Mouse (Mus musculus) liver, embryonic 13.5 days (tissue): ENCODE measurements around the gene Pdhx. TPM values are rescaled to one million over a fixed set of nuclear protein-coding genes. Genes with fewer than 3 reads are reported as not detected.

Source experiments
- ATAC-seq: fragments of 200-750 bp; cut with Nextera tagmentation; 2 replicates; pipeline ENCODE4 v1.8.0; 2017; ENCODE audit warnings: low read depth, mild to moderate bottlenecking, moderate number of reproducible peaks, moderate library complexity
- DNase-seq: peaks from one replicate; pipeline ENCODE4 v3.0.0; 2022
- H3K27ac ChIP-seq: fragments of 300-500 bp; sonication (generic); 2 replicates; pipeline ENCODE4 v1.5.1; 2015; ENCODE audit warnings: moderate library complexity, mild to moderate bottlenecking, inconsistent platforms
- H3K27me3 ChIP-seq: fragments of 300-500 bp; sonication (generic); 2 replicates; pipeline ENCODE4 v1.6.1; 2015; ENCODE audit warnings: mild to moderate bottlenecking, inconsistent platforms
- H3K36me3 ChIP-seq: fragments of 300-500 bp; sonication (generic); 2 replicates; pipeline ENCODE4 v1.6.1; 2015; ENCODE audit warnings: mild to moderate bottlenecking, inconsistent platforms
- H3K4me1 ChIP-seq: fragments of 300-500 bp; sonication (generic); replicated peaks from 2 replicates; pipeline ENCODE4 v1.6.1; 2015; ENCODE audit warnings: inconsistent platforms
- H3K4me2 ChIP-seq: fragments of 300-500 bp; sonication (generic); 2 replicates; pipeline ENCODE4 v1.6.1; 2015; ENCODE audit warnings: inconsistent platforms, mild to moderate bottlenecking, moderate library complexity
- H3K4me3 ChIP-seq: fragments of 300-500 bp; sonication (generic); replicated peaks from 2 replicates; pipeline ENCODE4 v1.5.1; 2015; ENCODE audit warnings: mild to moderate bottlenecking, inconsistent platforms
- H3K9ac ChIP-seq: fragments of 300-500 bp; sonication (generic); 2 replicates; pipeline ENCODE4 v1.6.1; 2015; ENCODE audit warnings: mild to moderate bottlenecking, inconsistent platforms
- H3K9me3 ChIP-seq: fragments of 300-500 bp; sonication (generic); replicated peaks from 2 replicates; pipeline ENCODE4 v1.6.1; 2016; ENCODE audit warnings: inconsistent platforms
- WGBS: fragments of 180-500 bp; shearing (Covaris S2); methylation state at CpG from one replicate; pipeline ENCODE4 v1.1.7; 2015; ENCODE audit not compliant: insufficient replicate concordance; 5-methylcytosine and 5-hydroxymethylcytosine counted together
- polyA plus RNA-seq: library from polyadenylated mRNA; unstranded; fragments of >200 nt; fragmentation: Nextera tagmentation; extraction: Ambion mirVana; gene quantifications from 2 replicates; pipeline ENCODE4 v1.2.1, GENCODE M21; 2015

Gene Pdhx
- polyA plus RNA-seq, 1 experiment from 2014 or later: 25.7 TPM

GRCm38 (mm10) chr2:102986964-102987707 lies 86.2 kb downstream of the Pdhx start:
- no peaks in the 10 kb centered on the region for H3K36me3 ChIP-seq
- H3K27ac ChIP-seq: no peak overlapping the region
- H3K9me3 ChIP-seq: no peaks in the 10 kb centered on the region
- H3K4me3 ChIP-seq: no peak overlapping the region
- ATAC-seq: no peak
- 0 out of 2 replicates have a peak, but pooled peaks cover 5% of the 10 kb centered on the region for H3K4me1 ChIP-seq
- no peak overlapping the region for H3K4me2 ChIP-seq
- 29% methylated on average over 6 of the region's 6 CpGs for WGBS
- DNase-seq: no peak
- no peak overlapping the region for H3K9ac ChIP-seq
- no peaks in the 10 kb centered on the region for H3K27me3 ChIP-seq

GRCm38 (mm10) chr2:102986424-102986823 lies 86.9 kb downstream of the Pdhx start:
- no peak overlapping the region for H3K9ac ChIP-seq
- no peak for DNase-seq
- H3K4me3 ChIP-seq: no peak overlapping the region
- H3K4me2 ChIP-seq: no peak overlapping the region
- H3K4me1 ChIP-seq: 0 out of 2 replicates have a peak, but pooled peaks cover 5% of the 10 kb centered on the region
- H3K27ac ChIP-seq: no peak overlapping the region
- no peaks in the 10 kb centered on the region for H3K9me3 ChIP-seq
- no peaks in the 10 kb centered on the region for H3K36me3 ChIP-seq
- ATAC-seq: no peak
- H3K27me3 ChIP-seq: no peaks in the 10 kb centered on the region
- 9% methylated on average over 3 of the region's 3 CpGs for WGBS

- 46% methylated on average over 2 of the region's 2 CpGs for WGBS
- Histone ChIP-seq H3K9ac (no peak overlapping the region), H3K27ac (no peak overlapping the region), H3K9me3 (no peaks in the 10 kb centered on the region), H3K36me3 (no peaks in the 10 kb centered on the region), H3K27me3 (no peaks in the 10 kb centered on the region), H3K4me2 (no peak overlapping the region), H3K4me1 (0 out of 2 replicates have a peak, but pooled peaks cover 5% of the 10 kb centered on the region), H3K4me3 (no peak overlapping the region)
- no peak for DNase-seq
- no peak for ATAC-seq
These were observed 90.5 kb downstream of the Pdhx start for GRCm38 (mm10) chr2:102982822-102983221.

GRCm38 (mm10) chr2:102981446-102982314 lies 91.6 kb downstream of the Pdhx start:
- Histone ChIP-seq H3K9ac (no peak overlapping the region), H3K4me1 (0 out of 2 replicates have a peak, but pooled peaks cover 3% of the 10 kb centered on the region), H3K27me3 (no peaks in the 10 kb centered on the region), H3K4me2 (no peak overlapping the region), H3K4me3 (no peak overlapping the region), H3K9me3 (no peaks in the 10 kb centered on the region), H3K36me3 (no peaks in the 10 kb centered on the region), H3K27ac (no peak overlapping the region)
- DNase-seq: no peak
- WGBS: 52% methylated on average over 8 of the region's 8 CpGs
- no peak for ATAC-seq

- Histone ChIP-seq H3K4me2 (no peak overlapping the region), H3K27me3 (no peaks in the 10 kb centered on the region), H3K4me3 (no peak overlapping the region), H3K27ac (no peak overlapping the region), H3K9ac (no peak overlapping the region), H3K9me3 (no peaks in the 10 kb centered on the region), H3K36me3 (no peaks in the 10 kb centered on the region), H3K4me1 (no peaks in the 10 kb centered on the region)
- WGBS: 35% methylated on average over 2 of the region's 2 CpGs
- ATAC-seq (no peak), DNase-seq (no peak)
These were observed 92.4 kb downstream of the Pdhx start for GRCm38 (mm10) chr2:102980870-102981269.

- H3K9me3 ChIP-seq: no peaks in the 10 kb centered on the region
- WGBS: 48% methylated on average over 2 of the region's 2 CpGs
These were observed 93.8 kb downstream of the Pdhx start for GRCm38 (mm10) chr2:102979519-102979918.

GRCm38 (mm10) chr2:102979112-102979511 lies 94.2 kb downstream of the Pdhx start:
- H3K27ac ChIP-seq: no peak overlapping the region
- DNase-seq (no peak), ATAC-seq (no peak)
- no peaks in the 10 kb centered on the region for H3K36me3 ChIP-seq
- no peaks in the 10 kb centered on the region for H3K9me3 ChIP-seq
- no peak overlapping the region for H3K9ac ChIP-seq
- no peak overlapping the region for H3K4me3 ChIP-seq
- no peaks in the 10 kb centered on the region for H3K4me1 ChIP-seq
- no peak overlapping the region for H3K4me2 ChIP-seq
- no peaks in the 10 kb centered on the region for H3K27me3 ChIP-seq

More at GRCm38 (mm10) chr2:102979519-102979918, 93.8 kb downstream of the Pdhx start:
- Histone ChIP-seq H3K9ac (no peak overlapping the region), H3K27me3 (no peaks in the 10 kb centered on the region), H3K4me1 (no peaks in the 10 kb centered on the region), H3K4me2 (no peak overlapping the region), H3K4me3 (no peak overlapping the region), H3K27ac (no peak overlapping the region), H3K36me3 (no peaks in the 10 kb centered on the region)
- DNase-seq: no peak
- ATAC-seq: no peak

GRCm38 (mm10) chr2:102975358-102975945 lies 97.9 kb downstream of the Pdhx start:
- no peak for ATAC-seq
- 0 out of 2 replicates have a peak, but pooled peaks cover 3% of the 10 kb centered on the region for H3K4me1 ChIP-seq
- no peak for DNase-seq
- no peak overlapping the region for H3K27ac ChIP-seq
- H3K9me3 ChIP-seq: no peaks in the 10 kb centered on the region
- no peaks in the 10 kb centered on the region for H3K36me3 ChIP-seq
- WGBS: 26% methylated on average over 5 of the region's 5 CpGs
- no peak overlapping the region for H3K4me2 ChIP-seq
- H3K27me3 ChIP-seq: no peaks in the 10 kb centered on the region
- no peak overlapping the region for H3K9ac ChIP-seq
- H3K4me3 ChIP-seq: no peak overlapping the region

GRCm38 (mm10) chr2:102973115-102973514 lies 100.2 kb downstream of the Pdhx start:
- Histone ChIP-seq H3K4me1 (0 out of 2 replicates have a peak, but pooled peaks cover 3% of the 10 kb centered on the region), H3K4me3 (no peak overlapping the region), H3K27ac (no peak overlapping the region), H3K36me3 (no peaks in the 10 kb centered on the region), H3K4me2 (no peak overlapping the region), H3K27me3 (no peaks in the 10 kb centered on the region), H3K9ac (no peak overlapping the region), H3K9me3 (no peaks in the 10 kb centered on the region)
- WGBS: 79% methylated on average over 3 of the region's 3 CpGs
- no peak for DNase-seq
- ATAC-seq: no peak

GRCm38 (mm10) chr2:102972575-102972974 lies 100.7 kb downstream of the Pdhx start:
- no peak for DNase-seq
- Histone ChIP-seq H3K27ac (no peak overlapping the region), H3K9ac (no peak overlapping the region), H3K9me3 (no peaks in the 10 kb centered on the region), H3K4me1 (0 out of 2 replicates have a peak, but pooled peaks cover 3% of the 10 kb centered on the region), H3K4me2 (no peak overlapping the region), H3K36me3 (no peaks in the 10 kb centered on the region), H3K27me3 (no peaks in the 10 kb centered on the region), H3K4me3 (no peak overlapping the region)
- ATAC-seq: no peak
- 28% methylated on average over 5 of the region's 5 CpGs for WGBS

GRCm38 (mm10) chr2:102971951-102972350 lies 101.4 kb downstream of the Pdhx start:
- H3K9me3 ChIP-seq: no peaks in the 10 kb centered on the region
- no peak for ATAC-seq
- H3K36me3 ChIP-seq: no peaks in the 10 kb centered on the region
- no peaks in the 10 kb centered on the region for H3K27me3 ChIP-seq
- no peak for DNase-seq
- no peak overlapping the region for H3K27ac ChIP-seq
- no peak overlapping the region for H3K4me3 ChIP-seq
- no peak overlapping the region for H3K9ac ChIP-seq
- no peak overlapping the region for H3K4me2 ChIP-seq
- H3K4me1 ChIP-seq: 0 out of 2 replicates have a peak, but pooled peaks cover 3% of the 10 kb centered on the region
